Comparison of ENCODE assay signal across 8 mouse cellular contexts in the genomic region with DNA sequence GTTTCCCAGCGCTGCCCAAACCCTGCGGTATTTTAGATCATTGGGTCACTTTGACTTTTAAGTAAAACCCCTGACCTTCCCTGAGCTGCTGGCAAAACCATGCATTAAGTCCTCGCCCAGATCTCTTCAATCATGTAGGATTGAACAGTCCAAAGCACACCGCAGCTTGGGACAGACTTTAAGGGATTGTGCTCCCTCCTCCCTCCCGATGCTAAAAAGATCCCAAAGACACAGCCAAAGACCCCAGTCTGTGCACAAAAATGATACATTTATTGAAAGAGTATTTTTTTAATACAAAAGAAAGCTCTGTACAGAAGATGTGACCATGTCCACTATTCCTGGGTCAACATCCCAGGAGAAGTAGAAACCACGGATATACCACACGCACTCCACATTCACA. TPM values are rescaled to one million over a fixed set of nuclear protein-coding genes. Genes with fewer than 3 reads are reported as not detected.
DNase-seq lines count a peak whose midpoint lies in the region; ATAC-seq lines count a peak whose summit lies in the region.

No protein-coding gene starts in this region.

- H3K4me2 ChIP-seq in kidney, embryonic 15.5 days, result peak overlapping the region; percentile 93
- H3K4me2 ChIP-seq in hindbrain, embryonic 14.5 days (replicated peaks), result peak overlapping the region; percentile 76
- H3K4me2 ChIP-seq in midbrain, embryonic 13.5 days (replicated peaks), result peak overlapping the region; percentile 86

- ATAC-seq in kidney, embryonic 15.5 days (replicated peaks; ENCODE audit: low FRiP score), result no peak
- ATAC-seq in hindbrain, embryonic 14.5 days (ENCODE audit: low FRiP score), result no peak
- ATAC-seq in midbrain, embryonic 13.5 days, result no peak

- DNase-seq in kidney, postnatal 14 days, result no peak
- no peak for DNase-seq in embryonic facial prominence, embryonic 10.5 days (ENCODE audit: low spot score)
- no peak for DNase-seq in hindbrain, embryonic 14.5 days (ENCODE audit: low spot score)
- no peak for DNase-seq in urinary bladder, postnatal 10 days (ENCODE audit: low spot score)
- DNase-seq in cerebellum, adult 8-10 months, result no peak
- no peak for DNase-seq in adrenal gland, postnatal 4 days (ENCODE audit: low spot score in 2 of 2)

- H3K27ac ChIP-seq in kidney, embryonic 15.5 days, result peak overlapping the region; percentile 51; the same call in 1 of the 2 replicates
- peak overlapping the region; percentile 58 for H3K27ac ChIP-seq in embryonic facial prominence, embryonic 10.5 days (replicated peaks)
- no peak overlapping the region for H3K27ac ChIP-seq in hindbrain, embryonic 14.5 days
- no peak overlapping the region for H3K27ac ChIP-seq in midbrain, embryonic 13.5 days

- H3K27me3 ChIP-seq in kidney, embryonic 15.5 days, result no peaks in the 10 kb centered on the region
- peaks cover 53% of the 10 kb centered on the region for H3K27me3 ChIP-seq in embryonic facial prominence, embryonic 10.5 days (replicated peaks; ENCODE audit: low read depth, poor library complexity, severe bottlenecking)
- peaks cover 7% of the 10 kb centered on the region; the same call in 1 of the 2 replicates for H3K27me3 ChIP-seq in hindbrain, embryonic 14.5 days (ENCODE audit: control insufficient read depth, insufficient read depth, low read length)
- peaks cover 13% of the 10 kb centered on the region for H3K27me3 ChIP-seq in midbrain, embryonic 13.5 days

- 11% methylated on average over 7 of the region's 7 CpGs for WGBS in kidney, embryonic 15.5 days
- WGBS in embryonic facial prominence, embryonic 10.5 days, result 7% methylated on average over 7 of the region's 7 CpGs
- WGBS in hindbrain, embryonic 14.5 days, result 11% methylated on average over 7 of the region's 7 CpGs
- WGBS in midbrain, embryonic 13.5 days, result 6% methylated on average over 7 of the region's 7 CpGs

- H3K9me3 ChIP-seq in kidney, embryonic 15.5 days (replicated peaks), result no peaks in the 10 kb centered on the region
- no peaks in the 10 kb centered on the region for H3K9me3 ChIP-seq in embryonic facial prominence, embryonic 10.5 days
- no peaks in the 10 kb centered on the region for H3K9me3 ChIP-seq in hindbrain, embryonic 14.5 days (ENCODE audit: control insufficient read depth, low read length)
- no peaks in the 10 kb centered on the region for H3K9me3 ChIP-seq in midbrain, embryonic 13.5 days

- peaks cover 34% of the 10 kb centered on the region for H3K4me1 ChIP-seq in kidney, embryonic 15.5 days
- peaks cover 39% of the 10 kb centered on the region for H3K4me1 ChIP-seq in embryonic facial prominence, embryonic 10.5 days
- peaks cover 5% of the 10 kb centered on the region; the same call in 1 of the 2 replicates for H3K4me1 ChIP-seq in hindbrain, embryonic 14.5 days (replicated peaks; ENCODE audit: control insufficient read depth, insufficient read depth, low read length)
- H3K4me1 ChIP-seq in midbrain, embryonic 13.5 days (replicated peaks), result peaks cover 26% of the 10 kb centered on the region

- peak overlapping the region; percentile 66 for H3K4me3 ChIP-seq in kidney, embryonic 15.5 days (replicated peaks)
- H3K4me3 ChIP-seq in embryonic facial prominence, embryonic 10.5 days, result peak overlapping the region; percentile 75
- H3K4me3 ChIP-seq in hindbrain, embryonic 14.5 days (replicated peaks; ENCODE audit: low read length), result peak overlapping the region; percentile 82
- H3K4me3 ChIP-seq in midbrain, embryonic 13.5 days (replicated peaks), result peak overlapping the region; percentile 81

- H3K36me3 ChIP-seq in kidney, embryonic 15.5 days, result peaks cover 37% of the 10 kb centered on the region
- H3K36me3 ChIP-seq in embryonic facial prominence, embryonic 10.5 days (replicated peaks), result peaks cover 41% of the 10 kb centered on the region
- peaks cover 54% of the 10 kb centered on the region for H3K36me3 ChIP-seq in hindbrain, embryonic 14.5 days (replicated peaks; ENCODE audit: control insufficient read depth, insufficient read depth)
- peaks cover 50% of the 10 kb centered on the region for H3K36me3 ChIP-seq in midbrain, embryonic 13.5 days

- H3K9ac ChIP-seq in kidney, embryonic 15.5 days, result peak overlapping the region; percentile 65
- peak overlapping the region; percentile 91 for H3K9ac ChIP-seq in hindbrain, embryonic 14.5 days
- peak overlapping the region; percentile 93 for H3K9ac ChIP-seq in midbrain, embryonic 13.5 days (replicated peaks)

RNA-seq across cellular contexts. Expression of a gene that starts 0.4 kb away (rescaled TPM):
- 5.3 and 5.8 TPM in 2 replicates for polyA plus RNA-seq in kidney, embryonic 15.5 days (2015; fragmentation: Nextera tagmentation; extraction: Ambion mirVana)
- polyA plus RNA-seq in embryonic facial prominence, embryonic 10.5 days (2016; fragmentation: Nextera tagmentation; extraction: Ambion mirVana), result 5.2 and 6.1 TPM in 2 replicates
- polyA plus RNA-seq in hindbrain, embryonic 14.5 days (2014; fragmentation: Nextera tagmentation; extraction: Ambion mirVana), result 14.6 and 14.7 TPM in 2 replicates
- polyA plus RNA-seq in midbrain, embryonic 13.5 days (2015; fragmentation: Nextera tagmentation; extraction: Ambion mirVana), result 18.7 and 20.3 TPM in 2 replicates
- 10 to 100 TPM; 26.2 to 26.6 TPM for total RNA-seq in adrenal gland, postnatal 4 days (2021)

RNA-seq across cellular contexts. Expression of a gene that starts 9.4 kb away (rescaled TPM):
- 9.1 and 9.5 TPM in 2 replicates for polyA plus RNA-seq in kidney, embryonic 15.5 days (2015; fragmentation: Nextera tagmentation; extraction: Ambion mirVana)
- 5.6 and 7.0 TPM in 2 replicates for polyA plus RNA-seq in embryonic facial prominence, embryonic 10.5 days (2016; fragmentation: Nextera tagmentation; extraction: Ambion mirVana)
- polyA plus RNA-seq in hindbrain, embryonic 14.5 days (2014; fragmentation: Nextera tagmentation; extraction: Ambion mirVana), result 5.2 and 6.5 TPM in 2 replicates
- 4.1 and 6.0 TPM in 2 replicates for polyA plus RNA-seq in midbrain, embryonic 13.5 days (2015; fragmentation: Nextera tagmentation; extraction: Ambion mirVana)
- total RNA-seq in adrenal gland, postnatal 4 days (2021), result 10 to 100 TPM; 35.4 to 36.8 TPM

RNA-seq across cellular contexts. Expression of a gene that starts 50.1 kb away (rescaled TPM):
- 58.0 and 58.5 TPM in 2 replicates for polyA plus RNA-seq in kidney, embryonic 15.5 days (2015; fragmentation: Nextera tagmentation; extraction: Ambion mirVana)
- 79.9 and 81.6 TPM in 2 replicates for polyA plus RNA-seq in embryonic facial prominence, embryonic 10.5 days (2016; fragmentation: Nextera tagmentation; extraction: Ambion mirVana)
- polyA plus RNA-seq in hindbrain, embryonic 14.5 days (2014; fragmentation: Nextera tagmentation; extraction: Ambion mirVana), result 16.0 and 16.6 TPM in 2 replicates
- polyA plus RNA-seq in midbrain, embryonic 13.5 days (2015; fragmentation: Nextera tagmentation; extraction: Ambion mirVana), result 31.6 and 32.4 TPM in 2 replicates
- total RNA-seq in adrenal gland, postnatal 4 days (2021), result 1 to 10 TPM; 9.2 to 9.3 TPM

RNA-seq across cellular contexts. Expression of a gene that starts 59.1 kb away (rescaled TPM):
- 0.17 and 0.26 TPM in 2 replicates for polyA plus RNA-seq in kidney, embryonic 15.5 days (2015; fragmentation: Nextera tagmentation; extraction: Ambion mirVana)
- polyA plus RNA-seq in embryonic facial prominence, embryonic 10.5 days (2016; fragmentation: Nextera tagmentation; extraction: Ambion mirVana), result 0.67 and 0.80 TPM in 2 replicates
- polyA plus RNA-seq in hindbrain, embryonic 14.5 days (2014; fragmentation: Nextera tagmentation; extraction: Ambion mirVana), result 6.5 and 7.7 TPM in 2 replicates
- polyA plus RNA-seq in midbrain, embryonic 13.5 days (2015; fragmentation: Nextera tagmentation; extraction: Ambion mirVana), result 4.6 and 5.0 TPM in 2 replicates
- total RNA-seq in adrenal gland, postnatal 4 days (2021), result 1 to 10 TPM; 2.4 to 3.7 TPM

Comparison
In these comparisons a context has a peak if more than half of its experiments do, and no peak if none do; other contexts are left out.
1. H3K27ac ChIP-seq: peak in kidney, embryonic 15.5 days (single experiment) and embryonic facial prominence, embryonic 10.5 days (single experiment); none in hindbrain, embryonic 14.5 days (single experiment) and midbrain, embryonic 13.5 days (single experiment).
2. Peak in every context shown above with its lines, with median percentiles within 50 percentile points of each other: H3K4me2 ChIP-seq, H3K4me3 ChIP-seq and H3K9ac ChIP-seq.